Mouse (Mus musculus) WW6 (cell line): ENCODE data around the gene Kansl1.

ENCODE experiments used
- DNase-seq: peaks from one replicate; pipeline ENCODE4 v3.0.0-alpha.2; 2013; ENCODE audit warnings: low read depth, low spot score

Kansl1 gene

DNA sequence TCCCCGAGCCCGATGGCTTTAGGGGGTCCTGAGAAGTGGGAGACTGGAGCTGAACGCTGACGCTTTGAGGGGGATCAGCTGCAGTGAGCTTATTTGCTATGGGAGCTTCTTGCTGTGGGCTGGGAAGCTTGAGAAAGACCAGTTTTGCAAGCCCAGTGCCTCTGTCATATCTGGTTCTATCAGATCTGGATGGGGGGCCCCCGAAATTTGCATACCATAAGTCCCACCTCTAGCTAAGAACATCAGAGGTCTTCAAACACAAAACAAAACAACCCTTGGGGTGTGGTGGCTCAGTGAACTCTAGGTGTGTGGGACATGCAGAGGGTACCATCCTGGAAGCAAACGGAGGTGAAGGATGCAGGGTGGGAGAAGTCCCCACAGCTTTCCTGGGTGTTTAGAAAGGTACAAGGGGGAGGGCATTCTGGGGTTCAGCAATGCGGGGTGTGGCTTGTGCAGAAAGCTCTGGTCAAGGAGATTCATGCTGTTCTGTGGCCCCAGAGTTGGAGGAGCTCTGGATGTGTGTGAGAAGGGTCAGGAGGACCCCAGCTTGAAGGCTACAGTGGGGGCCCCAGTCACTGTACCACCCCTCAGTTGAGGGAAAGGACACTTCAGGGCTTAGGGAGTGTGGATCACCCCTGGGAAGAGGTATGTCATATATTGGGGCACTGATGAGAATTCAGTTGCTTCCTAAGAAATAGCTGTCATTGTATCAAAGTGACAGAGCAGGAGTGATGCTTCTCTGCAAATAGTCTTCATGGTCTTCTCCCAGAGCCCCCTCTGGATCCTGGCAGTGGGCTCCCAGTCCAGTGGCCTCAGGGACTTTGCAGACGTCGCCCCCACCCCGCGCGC, 159.1 kb downstream of the Kansl1 start:
- no peak for DNase-seq

DNA sequence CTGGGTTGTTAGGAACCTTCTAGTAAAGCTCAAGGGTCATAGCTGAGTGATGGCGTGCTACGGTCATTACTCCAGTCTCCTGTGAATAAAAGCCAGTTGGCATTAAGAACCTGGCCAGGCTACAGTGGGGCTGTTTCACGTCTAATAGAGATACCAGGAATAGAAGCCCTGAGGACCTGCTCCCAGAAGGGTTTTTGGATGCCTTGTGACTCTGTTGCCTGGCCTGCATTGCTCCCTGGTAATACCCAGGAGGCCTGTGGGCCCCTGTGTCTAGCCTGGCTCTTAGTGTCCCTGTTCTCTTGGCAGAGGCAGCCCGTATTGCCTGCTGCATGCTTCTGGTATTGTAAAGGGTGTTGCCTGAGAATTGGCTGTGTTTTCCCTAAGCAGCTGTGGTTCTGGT, 161.5 kb downstream of the Kansl1 start:
- no peak for DNase-seq

DNA sequence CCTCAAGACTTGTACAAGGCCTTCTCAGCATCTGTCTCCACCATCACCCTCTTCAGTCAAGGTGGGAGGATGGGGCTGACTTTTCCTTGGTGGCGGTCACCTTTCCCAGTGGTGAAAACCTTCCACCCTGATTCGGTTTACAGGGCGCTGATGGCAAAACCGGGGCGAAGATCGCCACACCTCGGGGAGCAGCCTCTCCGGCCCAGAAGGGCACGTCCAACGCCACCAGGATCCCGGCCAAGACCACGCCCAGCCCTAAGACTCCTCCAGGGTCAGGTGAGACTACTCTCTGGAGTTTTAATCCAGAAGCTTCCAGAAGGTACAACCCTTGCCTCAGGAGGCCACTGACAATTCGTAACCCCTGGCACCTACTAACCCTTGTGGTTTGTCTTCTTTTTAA, 162.2 kb downstream of the Kansl1 start:
- DNase-seq: no peak

DNA sequence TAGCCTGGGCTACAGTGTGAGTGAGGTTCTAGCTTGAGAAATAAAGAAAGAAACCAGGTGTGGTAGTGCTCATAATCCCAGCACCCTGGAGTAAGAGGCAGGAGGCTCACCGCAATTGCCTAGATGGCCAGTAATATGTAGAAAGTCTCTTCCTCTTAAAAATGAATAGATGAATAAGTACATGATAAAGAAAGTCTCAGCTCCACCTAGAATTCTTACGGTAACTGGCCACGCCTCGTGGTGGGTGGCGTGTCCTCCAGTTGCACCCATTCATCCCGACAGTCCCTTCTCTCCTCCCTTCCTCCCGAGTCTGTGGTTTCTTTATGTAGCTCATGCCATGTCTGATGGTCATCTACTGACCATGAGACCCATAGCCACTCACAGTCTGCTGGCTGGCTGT, 162.9 kb downstream of the Kansl1 start:
- no peak for DNase-seq

DNA sequence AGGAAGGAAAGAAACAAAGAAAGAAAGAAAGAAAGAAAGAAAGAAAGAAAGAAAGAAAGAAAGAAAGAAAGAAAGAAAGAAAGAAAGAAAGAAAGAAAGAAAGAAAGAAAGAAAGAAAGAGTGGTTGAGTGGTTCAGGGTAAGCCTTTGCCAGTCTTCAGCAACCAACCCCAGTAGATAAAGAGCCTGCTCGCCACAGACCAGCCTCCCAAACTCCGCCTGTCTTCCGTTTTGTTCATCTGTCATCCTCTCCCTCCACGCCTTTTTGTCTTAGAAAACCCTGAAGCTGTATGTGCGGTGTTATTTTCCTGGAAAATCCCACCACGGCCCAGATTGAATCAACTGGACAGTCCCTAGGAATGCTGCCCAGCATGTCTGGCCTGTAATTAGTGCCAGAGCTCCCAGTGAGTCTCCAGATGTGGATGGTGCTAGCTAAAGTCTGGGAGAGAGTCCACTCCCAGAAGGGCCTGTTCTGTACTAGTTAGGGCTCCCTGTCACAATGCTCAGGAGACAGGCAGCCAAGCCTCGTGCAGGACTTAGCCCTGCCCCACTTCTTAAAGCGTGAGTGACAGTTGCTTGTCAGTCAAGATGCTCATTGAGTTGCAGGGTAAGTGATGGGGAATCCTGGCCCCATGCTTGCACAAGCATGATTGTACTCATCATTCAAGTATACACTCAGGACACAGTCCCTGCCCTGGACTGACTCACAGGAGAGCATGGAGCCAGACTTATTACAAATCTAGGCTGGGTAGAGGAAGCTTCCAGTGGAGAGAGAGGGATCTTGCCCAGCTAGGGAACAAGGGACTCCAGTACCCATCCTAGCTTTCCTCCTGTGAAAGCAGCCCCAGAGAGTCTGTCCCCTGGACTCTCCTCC, 165.3 kb downstream of the Kansl1 start:
- no peak for DNase-seq

DNA sequence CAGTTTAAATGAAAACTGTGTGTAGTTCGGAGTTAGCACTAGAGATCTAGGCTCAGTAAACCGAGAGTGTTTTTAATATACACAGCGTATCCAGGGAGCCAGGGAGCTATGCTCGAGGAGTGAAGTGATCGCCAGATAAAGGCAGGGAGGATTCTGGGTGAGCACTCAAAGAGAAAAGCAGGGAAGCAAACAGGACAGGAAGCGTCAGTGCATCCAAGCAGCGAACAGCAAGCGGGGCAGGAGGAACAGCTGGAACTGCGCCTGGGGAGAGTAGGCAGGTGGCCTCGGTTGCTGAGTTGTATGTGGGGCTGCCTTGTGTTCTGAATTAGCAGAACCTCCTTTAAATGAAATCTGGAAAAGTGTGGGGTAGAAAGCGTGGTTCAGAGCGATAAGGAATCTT, 166.0 kb downstream of the Kansl1 start:
- DNase-seq: no peak

DNA sequence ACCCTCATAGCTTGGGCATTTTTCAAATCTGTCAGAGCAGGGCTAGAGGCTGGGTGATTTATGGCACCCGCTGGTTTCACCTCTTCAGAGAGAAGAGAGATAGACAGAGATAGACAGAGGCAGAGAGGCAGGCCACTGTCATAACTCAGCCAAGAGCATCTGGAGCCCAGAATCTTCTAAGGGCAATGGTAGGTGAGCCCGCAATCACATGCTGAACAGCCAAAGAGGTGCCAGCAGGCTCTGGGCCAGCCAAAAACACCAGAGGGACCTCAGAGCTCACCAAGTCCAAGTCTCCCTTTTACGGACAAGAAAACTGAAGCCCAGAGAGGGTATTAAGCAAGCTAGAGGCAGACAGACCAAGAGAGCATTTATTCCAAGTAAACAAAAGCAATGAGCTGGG, 171.0 kb downstream of the Kansl1 start:
- DNase-seq: no peak

DNA sequence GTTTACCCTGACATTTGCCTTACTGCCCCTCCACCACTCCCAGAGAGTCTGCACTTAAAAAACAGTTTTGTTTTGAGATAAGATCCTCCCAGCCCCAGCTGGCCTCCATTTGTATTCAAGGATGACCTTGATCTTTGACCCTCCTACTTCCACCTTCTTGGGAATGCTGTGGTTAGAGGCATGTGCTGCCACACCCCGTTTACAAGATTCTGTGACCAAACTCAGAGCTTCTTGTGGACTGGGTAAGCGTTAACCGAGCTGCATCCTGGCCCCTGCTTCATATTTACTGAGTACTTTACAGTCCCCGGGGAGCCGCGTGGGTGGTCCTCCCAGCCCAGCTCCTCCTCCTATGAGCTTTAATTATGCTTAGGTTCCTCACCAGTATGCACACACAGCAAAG, 173.0 kb downstream of the Kansl1 start:
- DNase-seq: no peak

DNA sequence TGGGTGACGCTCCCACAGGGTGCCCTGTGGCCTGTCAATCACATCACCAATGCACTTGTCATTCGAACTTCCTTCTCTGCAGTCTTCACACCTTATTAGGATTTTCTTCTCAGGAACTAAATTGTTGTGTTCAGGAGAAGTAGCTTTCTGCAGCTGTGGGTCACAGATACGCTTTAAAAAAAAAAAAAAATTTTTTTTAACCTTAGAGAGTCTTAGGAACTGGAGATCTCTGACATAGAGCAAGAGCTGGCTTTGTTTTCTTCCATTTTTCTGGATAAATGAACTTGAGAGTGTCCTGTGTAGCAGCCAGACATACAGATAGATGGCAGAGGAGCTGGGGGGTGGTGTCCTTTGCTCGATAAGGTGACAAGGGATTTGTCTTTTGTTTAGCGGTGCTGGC, 173.5 kb downstream of the Kansl1 start:
- no peak for DNase-seq

DNA sequence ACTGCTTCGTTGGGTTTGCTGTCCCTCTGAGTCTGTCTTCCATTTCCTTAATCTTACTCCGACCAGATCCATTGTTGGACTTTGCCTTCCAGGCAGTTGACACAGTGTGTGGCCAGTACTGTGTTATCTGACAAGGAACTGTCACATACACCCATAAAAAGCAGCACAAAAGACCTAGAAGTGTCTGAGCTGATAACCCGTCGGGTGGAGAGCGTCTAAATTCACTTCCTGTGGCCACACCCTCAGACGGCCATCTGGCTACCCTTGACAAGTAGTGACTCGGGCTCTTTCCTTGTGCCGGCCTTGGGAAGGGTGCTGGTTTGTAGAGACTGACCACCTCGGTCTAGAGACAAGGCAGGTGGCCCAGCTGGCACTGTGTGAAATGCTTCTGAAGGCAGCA, 175.4 kb downstream of the Kansl1 start:
- no peak for DNase-seq

DNA sequence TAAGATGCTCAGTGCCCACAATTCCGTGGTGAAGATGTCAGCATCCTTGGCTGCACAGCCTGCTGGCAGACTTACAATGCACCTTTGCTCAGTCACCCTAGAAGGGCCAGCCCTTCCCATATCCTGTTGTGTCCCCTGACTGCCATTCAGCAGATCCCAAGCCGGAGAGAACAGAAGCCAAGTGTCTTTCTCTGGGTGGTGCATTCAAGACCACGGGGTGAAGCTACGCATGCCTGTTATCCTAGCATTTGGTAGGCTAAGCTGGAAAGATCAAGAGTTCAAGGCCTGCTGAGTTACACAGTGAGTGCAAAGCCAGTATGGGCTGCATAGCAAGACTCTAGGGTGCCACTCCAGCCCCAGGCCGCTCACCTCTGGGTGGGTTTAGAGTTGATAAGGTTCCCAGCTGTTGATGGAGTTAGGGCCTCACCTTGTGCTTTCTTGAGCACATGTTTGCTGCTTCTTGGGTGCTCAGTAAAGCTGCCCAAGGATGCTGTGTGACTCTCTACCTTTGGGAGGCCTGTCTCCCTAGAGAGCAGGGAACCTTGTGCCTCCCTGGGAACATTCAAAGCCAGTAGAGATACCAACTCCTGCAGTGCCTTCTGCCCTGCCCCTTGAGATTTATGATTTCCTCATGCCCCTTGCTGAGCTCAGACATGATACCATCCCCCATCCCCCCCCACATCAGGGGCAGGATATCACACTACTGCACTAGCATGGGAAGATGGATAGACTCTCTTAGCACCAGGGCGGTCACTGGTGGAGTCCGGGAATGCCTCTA, 176.0 kb downstream of the Kansl1 start:
- DNase-seq: no peak

DNA sequence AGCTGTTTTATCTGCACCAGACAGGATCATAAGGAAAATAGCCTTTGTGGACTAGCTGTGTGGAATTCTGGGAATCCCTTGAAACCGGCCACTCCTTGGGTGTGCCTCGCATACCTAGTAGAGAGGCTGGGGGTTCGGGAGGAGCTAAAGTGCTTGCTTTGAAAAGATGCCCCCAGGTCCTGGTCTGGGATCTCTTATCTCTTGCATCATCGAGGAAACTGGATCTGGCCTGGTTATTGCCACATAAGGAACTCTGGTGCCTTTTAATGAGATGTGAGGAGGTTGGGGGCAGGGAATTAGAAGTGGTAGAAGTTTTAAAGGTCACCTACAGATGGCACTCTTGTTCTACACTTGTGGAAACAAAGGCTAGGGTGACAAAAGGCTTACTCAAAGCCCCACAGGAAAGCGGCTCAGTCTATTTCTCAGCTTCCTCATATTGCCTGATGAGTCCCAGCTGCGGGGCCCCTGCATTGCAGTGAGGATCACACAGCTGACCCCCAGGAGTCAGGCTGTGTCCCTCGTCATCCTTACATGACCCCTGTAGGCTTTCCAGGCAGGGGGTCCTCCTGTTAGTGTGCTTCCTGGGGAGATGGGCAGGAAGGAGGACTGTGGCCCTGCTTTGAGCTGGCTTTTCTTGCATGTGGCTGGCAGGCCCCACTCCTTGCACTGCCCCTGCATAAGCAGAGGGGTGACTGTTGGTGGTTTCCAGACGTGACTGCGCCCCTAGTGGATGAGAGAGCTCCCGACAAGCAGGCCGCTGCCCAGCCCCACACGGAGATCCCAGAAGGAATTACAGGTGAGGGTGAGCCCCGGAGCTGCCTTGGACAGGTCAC, 179.2 kb downstream of the Kansl1 start:
- DNase-seq: peak; percentile 98

DNA sequence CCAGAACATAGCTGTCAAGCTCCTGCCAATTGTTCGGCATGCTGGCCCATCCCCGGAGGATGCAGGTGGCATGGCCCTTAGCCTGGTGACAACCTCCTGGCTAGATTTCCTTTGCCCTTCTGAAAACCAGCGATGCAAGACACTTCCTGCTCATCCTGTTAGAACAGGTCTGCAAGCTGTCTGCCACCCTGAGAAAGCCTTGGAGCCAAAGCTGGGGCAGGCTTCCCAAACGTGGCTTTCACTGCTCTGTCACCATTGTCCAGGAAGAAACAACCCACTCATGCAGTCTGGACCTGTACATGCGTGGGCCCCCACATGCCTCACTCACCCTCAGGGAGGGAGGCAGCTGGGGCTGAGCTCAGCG, 179.8 kb downstream of the Kansl1 start:
- peak; percentile 81 for DNase-seq

DNA sequence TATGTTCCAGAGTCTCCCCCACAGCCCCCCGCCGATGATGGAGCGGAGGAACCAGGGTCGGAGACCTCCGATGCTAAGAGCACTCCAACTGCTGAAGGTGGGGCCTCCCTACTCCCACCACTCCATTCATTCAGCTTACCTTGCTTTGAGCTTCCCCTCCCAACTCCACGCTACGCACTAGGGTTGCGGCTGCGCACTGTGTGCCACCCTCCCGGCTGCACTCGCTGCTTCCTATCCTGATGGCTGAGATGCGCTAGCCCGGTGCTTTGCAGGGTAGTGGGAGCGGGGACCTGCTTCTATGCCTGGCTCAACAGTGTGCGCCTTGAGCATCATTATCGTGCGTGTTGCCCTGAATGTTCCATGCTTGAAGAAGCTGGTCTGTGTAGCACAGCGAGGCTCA, 181.5 kb downstream of the Kansl1 start:
- DNase-seq: no peak
